Mouse (Mus musculus): ENCODE results near the gene Mcf2l. TPM values are rescaled to one million over a fixed set of nuclear protein-coding genes. Genes with fewer than 3 reads are reported as not detected.

Mcf2l gene
- polyA plus RNA-seq, 1 experiment: not detected

GRCm38 (mm10) chr8:12893797-12894578 is 20.4 kb downstream of the Mcf2l start:
- no peak for TF ChIP-seq GATA1 (IDR thresholded peaks at IDR 0.05; ENCODE audit: low read length)

- no peak for TF ChIP-seq GATA1 (IDR thresholded peaks at IDR 0.05; ENCODE audit: low read length)
Observed at GRCm38 (mm10) chr8:12894783-12895534, 21.4 kb downstream of the Mcf2l start.

GRCm38 (mm10) chr8:12895535-12896150 is 22.0 kb downstream of the Mcf2l start:
- no peak for TF ChIP-seq GATA1 (IDR thresholded peaks at IDR 0.05; ENCODE audit: low read length)

GRCm38 (mm10) chr8:12896494-12897373 is 23.1 kb downstream of the Mcf2l start:
- no peak for TF ChIP-seq GATA1 (IDR thresholded peaks at IDR 0.05; ENCODE audit: low read length)

- TF ChIP-seq GATA1 (IDR thresholded peaks at IDR 0.05; ENCODE audit: low read length): no peak
Observed at GRCm38 (mm10) chr8:12897815-12898214, 24.2 kb downstream of the Mcf2l start.

GRCm38 (mm10) chr8:12903790-12904415 is 30.3 kb downstream of the Mcf2l start:
- TF ChIP-seq GATA1 (IDR thresholded peaks at IDR 0.05; ENCODE audit: low read length): no peak

GRCm38 (mm10) chr8:12905122-12905521 is 31.5 kb downstream of the Mcf2l start:
- TF ChIP-seq GATA1 (IDR thresholded peaks at IDR 0.05; ENCODE audit: low read length): no peak

GRCm38 (mm10) chr8:12905599-12906321 is 32.2 kb downstream of the Mcf2l start:
- TF ChIP-seq GATA1 (IDR thresholded peaks at IDR 0.05; ENCODE audit: low read length): no peak

- TF ChIP-seq GATA1 (IDR thresholded peaks at IDR 0.05; ENCODE audit: low read length): no peak
Observed at GRCm38 (mm10) chr8:12906597-12906996, 33.0 kb downstream of the Mcf2l start.

- TF ChIP-seq GATA1 (IDR thresholded peaks at IDR 0.05; ENCODE audit: low read length): no peak
Observed at GRCm38 (mm10) chr8:12907730-12908129, 34.1 kb downstream of the Mcf2l start.

GRCm38 (mm10) chr8:12912011-12912410 is 38.4 kb downstream of the Mcf2l start:
- TF ChIP-seq GATA1 (IDR thresholded peaks at IDR 0.05; ENCODE audit: low read length): no peak

- TF ChIP-seq GATA1 (IDR thresholded peaks at IDR 0.05; ENCODE audit: low read length): no peak
Observed at GRCm38 (mm10) chr8:12915187-12916006, 41.8 kb downstream of the Mcf2l start.

GRCm38 (mm10) chr8:12916156-12916900 is 42.7 kb downstream of the Mcf2l start:
- TF ChIP-seq GATA1 (IDR thresholded peaks at IDR 0.05; ENCODE audit: low read length): no peak

Measured in G1E-ER4 (cell line).